Mouse (Mus musculus) kidney, postnatal 14 days (tissue): ENCODE data around the gene Apol7a.

ENCODE experiments used
- DNase-seq: peaks from one replicate; pipeline ENCODE4 v3.0.0; 2022; ENCODE audit warnings: mixed read lengths

Gene Apol7a

GRCm38 (mm10) chr15:77369981-77370380 is 28.9 kb downstream of the Apol7a start:
- DNase-seq, result no peak

GRCm38 (mm10) chr15:77368818-77369320 is 30.0 kb downstream of the Apol7a start:
- DNase-seq, result peak; percentile 14

GRCm38 (mm10) chr15:77368148-77368547 is 30.8 kb downstream of the Apol7a start:
- DNase-seq, result peak; percentile 96

- no peak for DNase-seq
Measured at GRCm38 (mm10) chr15:77367504-77367903, 31.4 kb downstream of the Apol7a start.

- DNase-seq, result peak; percentile 88
Measured at GRCm38 (mm10) chr15:77366706-77367484, 32.0 kb downstream of the Apol7a start.

- peak; percentile 31 for DNase-seq
Measured at GRCm38 (mm10) chr15:77365700-77366570, 33.0 kb downstream of the Apol7a start.

GRCm38 (mm10) chr15:77364026-77364425 is 34.9 kb downstream of the Apol7a start:
- peak; percentile 38 for DNase-seq

GRCm38 (mm10) chr15:77363578-77363977 is 35.3 kb downstream of the Apol7a start:
- DNase-seq, result no peak

- no peak for DNase-seq
Measured at GRCm38 (mm10) chr15:77362952-77363351, 36.0 kb downstream of the Apol7a start.

GRCm38 (mm10) chr15:77359905-77360304 is 39.0 kb downstream of the Apol7a start:
- no peak for DNase-seq

GRCm38 (mm10) chr15:77359486-77359885 is 39.4 kb downstream of the Apol7a start:
- DNase-seq, result peak; percentile 74

- DNase-seq, result no peak
Measured at GRCm38 (mm10) chr15:77359084-77359483, 39.8 kb downstream of the Apol7a start.

- DNase-seq, result peak; percentile 92
Measured at GRCm38 (mm10) chr15:77358320-77359040, 40.4 kb downstream of the Apol7a start.

GRCm38 (mm10) chr15:77356248-77356810 is 42.6 kb downstream of the Apol7a start:
- no peak for DNase-seq

- no peak for DNase-seq
Measured at GRCm38 (mm10) chr15:77354848-77355551, 43.9 kb downstream of the Apol7a start.

GRCm38 (mm10) chr15:77354496-77354847 is 44.4 kb downstream of the Apol7a start:
- no peak for DNase-seq

- DNase-seq, result no peak
Measured at GRCm38 (mm10) chr15:77353764-77354163, 45.1 kb downstream of the Apol7a start.

- no peak for DNase-seq
Measured at GRCm38 (mm10) chr15:77352863-77353262, 46.0 kb downstream of the Apol7a start.

GRCm38 (mm10) chr15:77350117-77350516 is 48.8 kb downstream of the Apol7a start:
- DNase-seq, result no peak

GRCm38 (mm10) chr15:77348146-77348545 is 50.8 kb downstream of the Apol7a start:
- DNase-seq, result no peak

- peak; percentile 55 for DNase-seq
Measured at GRCm38 (mm10) chr15:77344127-77345125, 54.5 kb downstream of the Apol7a start.
